Mouse (Mus musculus) lung, embryonic 14.5 days (tissue): ENCODE measurements at regions not wholly inside any gene's neighbourhood (a gene's known extent, or its start where the extent isn't known, plus 50 kb on each side); places are given as distances from the start of the nearest gene placed in this dataset.

ENCODE experiments used
- ATAC-seq: fragments of 200-750 bp; cut with Nextera tagmentation; 2 replicates; pipeline ENCODE4 v1.8.0; 2017; ENCODE audit warnings: mild to moderate bottlenecking, moderate TSS enrichment, moderate library complexity; ENCODE audit not compliant: insufficient read depth
- DNase-seq: peaks from one replicate; pipeline ENCODE4 v3.0.0-alpha.2; 2015
- H3K27ac ChIP-seq: fragments of 300-500 bp; sonication (generic); 2 replicates; pipeline ENCODE4 v1.5.1; 2014; ENCODE audit warnings: low read depth, mild to moderate bottlenecking, moderate library complexity
- H3K27me3 ChIP-seq: fragments of 300-500 bp; sonication (generic); 2 replicates; pipeline ENCODE4 v1.6.1; 2014; ENCODE audit warnings: low read length, control low read depth; ENCODE audit not compliant: insufficient read depth
- H3K36me3 ChIP-seq: fragments of 300-500 bp; sonication (generic); 2 replicates; pipeline ENCODE4 v1.6.1; 2014; ENCODE audit warnings: control low read depth; ENCODE audit not compliant: insufficient read depth
- H3K4me1 ChIP-seq: fragments of 300-500 bp; sonication (generic); 2 replicates; pipeline ENCODE4 v1.6.1; 2014; ENCODE audit warnings: antibody characterized with exemption, control low read depth; ENCODE audit not compliant: insufficient read depth
- H3K4me2 ChIP-seq: fragments of 300-500 bp; sonication (generic); 2 replicates; pipeline ENCODE4 v1.6.1; 2014; ENCODE audit warnings: mild to moderate bottlenecking
- H3K4me3 ChIP-seq: fragments of 300-500 bp; sonication (generic); 2 replicates; pipeline ENCODE4 v1.5.1; 2014; ENCODE audit warnings: low read depth, low read length
- H3K9ac ChIP-seq: fragments of 300-500 bp; sonication (generic); 2 replicates; pipeline ENCODE4 v1.6.1; 2014
- H3K9me3 ChIP-seq: fragments of 300-500 bp; sonication (generic); 2 replicates; pipeline ENCODE4 v1.6.1; 2016; ENCODE audit warnings: low read depth, low read length, control low read depth
- CTCF ChIP-seq: IDR thresholded peaks from 2 replicates; pipeline ENCODE4 v1.5.1; 2016; ENCODE audit warnings: antibody characterized with exemption, low read depth
- WGBS: fragments of 180-500 bp; shearing (Covaris S2); extraction: QIAGEN DNeasy Blood & Tissue Kit; methylation state at CpG from one replicate; pipeline ENCODE4 v1.1.7; 2014; 5-methylcytosine and 5-hydroxymethylcytosine counted together

GRCm38 (mm10) chr3:130828346-130828745, 98.1 kb upstream of the Rpl34 start:
- H3K4me2 ChIP-seq, result no peak overlapping the region
- TF ChIP-seq CTCF, result no peak
- H3K27ac ChIP-seq, result no peak overlapping the region
- H3K4me3 ChIP-seq, result no peak overlapping the region
- DNase-seq (no peak), ATAC-seq (no peak)
- no peaks in the 10 kb centered on the region for H3K36me3 ChIP-seq
- no peaks in the 10 kb centered on the region for H3K4me1 ChIP-seq
- no peak overlapping the region for H3K9ac ChIP-seq
- 81% methylated on average over 4 of the region's 4 CpGs for WGBS
- no peaks in the 10 kb centered on the region for H3K9me3 ChIP-seq
- no peaks in the 10 kb centered on the region for H3K27me3 ChIP-seq

GRCm38 (mm10) chr3:130827934-130828333, 97.7 kb upstream of the Rpl34 start:
- H3K27ac ChIP-seq, result no peak overlapping the region
- no peak overlapping the region for H3K9ac ChIP-seq
- 68% methylated on average over 4 of the region's 4 CpGs for WGBS
- no peaks in the 10 kb centered on the region for H3K27me3 ChIP-seq
- H3K4me3 ChIP-seq, result no peak overlapping the region
- ATAC-seq (no peak), DNase-seq (no peak)
- H3K36me3 ChIP-seq, result no peaks in the 10 kb centered on the region
- TF ChIP-seq CTCF, result no peak
- no peak overlapping the region for H3K4me2 ChIP-seq
- H3K9me3 ChIP-seq, result no peaks in the 10 kb centered on the region
- H3K4me1 ChIP-seq, result no peaks in the 10 kb centered on the region

DNA sequence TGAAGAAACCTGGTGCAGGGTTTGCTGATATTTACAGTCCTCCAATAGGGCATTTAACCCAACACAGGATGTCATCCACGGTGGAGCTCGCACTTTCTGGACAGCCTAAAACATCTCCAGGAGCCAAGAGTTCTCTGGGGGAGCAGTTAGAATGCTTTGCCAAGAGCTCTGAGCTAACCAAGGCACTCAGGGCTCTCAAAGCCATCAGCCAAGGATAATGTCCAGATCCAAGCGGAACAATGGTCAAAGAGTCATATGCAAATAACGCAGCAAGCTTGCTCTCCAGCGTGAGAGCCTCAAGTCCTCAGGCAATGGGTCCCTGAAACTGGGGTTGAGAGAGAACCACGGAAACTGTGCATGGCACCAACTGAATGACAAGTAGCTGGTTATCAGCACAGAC, 96.8 kb upstream of the Rpl34 start:
- WGBS, result 70% methylated on average over 6 of the region's 6 CpGs

GRCm38 (mm10) chr3:130819837-130820098, 89.6 kb upstream of the Rpl34 start:
- Histone ChIP-seq H3K9ac (no peak overlapping the region), H3K27me3 (no peaks in the 10 kb centered on the region), H3K4me2 (no peak overlapping the region), H3K9me3 (no peaks in the 10 kb centered on the region), H3K27ac (no peak overlapping the region), H3K4me3 (no peak overlapping the region), H3K4me1 (peaks cover 3% of the 10 kb centered on the region; the same call in 1 of the 2 replicates), H3K36me3 (no peaks in the 10 kb centered on the region)
- peak; percentile 48; the same call in 1 of the 2 replicates for TF ChIP-seq CTCF
- peak; percentile 50; the same call in 1 of the 2 replicates for ATAC-seq
- peak; percentile 31 for DNase-seq
- WGBS, result 63% methylated on average over 9 of the region's 9 CpGs

More for the DNA sequence above, 96.8 kb upstream of the Rpl34 start:
- no peaks in the 10 kb centered on the region for H3K36me3 ChIP-seq
- H3K9me3 ChIP-seq, result no peaks in the 10 kb centered on the region
- ATAC-seq (no peak), DNase-seq (no peak)
- no peaks in the 10 kb centered on the region for H3K4me1 ChIP-seq
- H3K4me2 ChIP-seq, result no peak overlapping the region
- no peak overlapping the region for H3K27ac ChIP-seq
- H3K27me3 ChIP-seq, result no peaks in the 10 kb centered on the region
- H3K9ac ChIP-seq, result no peak overlapping the region
- no peak overlapping the region for H3K4me3 ChIP-seq
- no peak for TF ChIP-seq CTCF

GRCm38 (mm10) chr3:130819031-130819836, 89.0 kb upstream of the Rpl34 start:
- Histone ChIP-seq H3K4me3 (peak overlapping the region; percentile 25), H3K9ac (peak overlapping the region; percentile 24; the same call in 1 of the 2 replicates), H3K27ac (no peak overlapping the region), H3K4me1 (peaks cover 3% of the 10 kb centered on the region; the same call in 1 of the 2 replicates), H3K9me3 (no peaks in the 10 kb centered on the region), H3K36me3 (no peaks in the 10 kb centered on the region), H3K4me2 (peak overlapping the region; percentile 58), H3K27me3 (no peaks in the 10 kb centered on the region)
- DNase-seq (peak; percentile 27), ATAC-seq (peak; percentile 44)
- TF ChIP-seq CTCF, result no peak
- WGBS, result 38% methylated on average over 17 of the region's 17 CpGs

DNA sequence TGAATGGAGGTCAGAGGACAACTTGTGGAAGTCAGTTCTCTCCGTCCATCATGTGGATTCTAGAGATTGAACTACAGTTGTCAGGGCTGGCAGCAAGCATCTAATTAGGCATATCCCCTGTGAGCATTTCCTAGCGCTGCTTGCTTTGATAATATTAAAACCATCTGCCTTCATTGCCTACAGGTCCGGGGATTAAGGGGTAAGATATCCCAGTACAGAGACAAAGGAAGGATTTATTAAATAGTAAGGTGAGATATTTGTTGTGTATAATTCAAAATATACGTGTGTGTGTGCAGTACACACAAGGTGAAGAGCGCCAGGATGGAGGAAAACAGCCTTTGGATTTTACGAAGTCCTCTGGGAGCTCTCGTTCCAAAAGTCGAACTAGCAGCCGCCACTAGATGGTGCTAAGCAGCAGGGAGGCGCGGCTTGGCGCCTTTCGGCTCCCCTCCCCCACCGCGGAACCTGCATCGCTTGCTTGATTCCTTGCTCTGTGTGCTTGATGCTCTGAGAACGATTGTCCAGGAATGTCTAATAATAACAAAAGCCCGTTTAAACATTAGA, 88.4 kb upstream of the Rpl34 start:
- H3K36me3 ChIP-seq, result no peaks in the 10 kb centered on the region
- TF ChIP-seq CTCF, result peak; percentile 95
- no peak overlapping the region for H3K27ac ChIP-seq
- no peaks in the 10 kb centered on the region for H3K9me3 ChIP-seq
- 2% methylated on average over 18 of the region's 18 CpGs for WGBS
- peak overlapping the region; percentile 58 for H3K4me2 ChIP-seq
- ATAC-seq (peak; percentile 76), DNase-seq (peak; percentile 95)
- peak overlapping the region; percentile 24; the same call in 1 of the 2 replicates for H3K9ac ChIP-seq
- peaks cover 3% of the 10 kb centered on the region; the same call in 1 of the 2 replicates for H3K4me1 ChIP-seq
- H3K4me3 ChIP-seq, result peak overlapping the region; percentile 25
- no peaks in the 10 kb centered on the region for H3K27me3 ChIP-seq
